Mouse (Mus musculus) bone marrow, adult 2 months (tissue): ENCODE results near the gene Cbfa2t2. TPM values are rescaled to one million over a fixed set of nuclear protein-coding genes. Genes with fewer than 3 reads are reported as not detected.
"Not testable (repeated sequence)": the region's sequence is repeated elsewhere in the genome, so short reads cannot be mapped to it uniquely, and the experiment has no call there.

Experiments used
- H3K27ac ChIP-seq: fragments of 200-500 bp; 2 replicates; pipeline ENCODE4 v1.5.1; 2012; ENCODE audit warnings: low read depth, mild to moderate bottlenecking, control low read depth, inconsistent platforms, low read length; ENCODE audit not compliant: control insufficient read depth, poor library complexity, insufficient read depth
- H3K4me1 ChIP-seq: fragments of 200-500 bp; 2 replicates; pipeline ENCODE4 v1.6.1; 2011; ENCODE audit warnings: low read length; ENCODE audit not compliant: control insufficient read depth, insufficient read depth
- H3K4me3 ChIP-seq: fragments of 200-500 bp; replicated peaks from 2 replicates; pipeline ENCODE3; 2011; ENCODE audit warnings: mild to moderate bottlenecking, low read depth, low read length, control low read depth; ENCODE audit not compliant: control insufficient read depth
- CTCF ChIP-seq: fragments of 200-500 bp; IDR thresholded peaks from 2 replicates; pipeline ENCODE4 v1.5.1; 2011; ENCODE audit warnings: low read length, control low read depth; ENCODE audit not compliant: control insufficient read depth, insufficient read depth
- POLR2A ChIP-seq: fragments of 200-500 bp; IDR thresholded peaks from 2 replicates; pipeline ENCODE4 v1.6.1; 2011; ENCODE audit warnings: low read depth, mild to moderate bottlenecking, control low read depth, low read length, borderline replicate concordance; ENCODE audit not compliant: control insufficient read depth
- WGBS: fragments of 180-500 bp; shearing (Covaris S2); methylation state at CpG from one replicate; pipeline ENCODE4 v1.1.7; 2018; 5-methylcytosine and 5-hydroxymethylcytosine counted together
- polyA plus RNA-seq: library from polyadenylated mRNA; stranded (reverse); fragments of >200 nt; gene quantifications from 2 replicates; pipeline ENCODE4 v1.2.4, GENCODE M21; 2011; ENCODE audit warnings: low replicate concordance; ENCODE audit not compliant: missing spikeins, insufficient read depth, insufficient read length

Cbfa2t2 gene
- polyA plus RNA-seq, 1 experiment = 16.4 TPM

- no peaks in the 10 kb centered on the region for H3K4me1 ChIP-seq
- 81% methylated on average over 1 of the region's 1 CpGs for WGBS
- TF ChIP-seq CTCF (no peak), POLR2A (no peak)
Observed at GRCm38 (mm10) chr2:154474251-154475061, 38.2 kb downstream of the Cbfa2t2 start.

DNA sequence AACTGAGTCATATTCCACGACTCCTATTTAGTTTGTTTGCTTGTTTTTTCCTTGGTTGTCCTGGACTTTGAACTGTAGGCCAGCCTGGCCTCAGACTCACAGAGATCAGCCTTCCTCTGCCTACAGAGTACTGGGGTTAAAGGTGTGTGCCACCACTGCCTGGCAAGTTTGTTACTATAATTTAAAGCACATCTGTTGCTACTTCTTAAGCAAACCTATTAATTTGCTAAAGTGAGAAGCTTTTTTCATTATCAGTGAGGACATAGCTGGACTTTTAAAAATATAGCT is 38.7 kb downstream of the Cbfa2t2 start:
- no peaks in the 10 kb centered on the region for H3K4me1 ChIP-seq
- TF ChIP-seq CTCF (no peak), POLR2A (no peak)
- H3K27ac ChIP-seq = no peak overlapping the region
- no peak overlapping the region for H3K4me3 ChIP-seq
- 83% methylated on average over 1 of the region's 1 CpGs for WGBS

More at GRCm38 (mm10) chr2:154474251-154475061, 38.2 kb downstream of the Cbfa2t2 start:
- Histone ChIP-seq H3K27ac (no peak overlapping the region), H3K4me3 (no peak overlapping the region)

GRCm38 (mm10) chr2:154475861-154476260 is 39.6 kb downstream of the Cbfa2t2 start:
- no peak for TF ChIP-seq CTCF
- TF ChIP-seq POLR2A = no peak; the same call in 1 of the 2 replicates
- 88% methylated on average over 7 of the region's 7 CpGs for WGBS

GRCm38 (mm10) chr2:154477028-154477427 is 40.7 kb downstream of the Cbfa2t2 start:
- Histone ChIP-seq H3K4me3 (no peak overlapping the region), H3K4me1 (no peaks in the 10 kb centered on the region), H3K27ac (no peak overlapping the region)
- TF ChIP-seq POLR2A = no peak
- TF ChIP-seq CTCF = no peak
- 79% methylated on average over 3 of the region's 3 CpGs for WGBS

More at GRCm38 (mm10) chr2:154475861-154476260, 39.6 kb downstream of the Cbfa2t2 start:
- H3K4me3 ChIP-seq = no peak overlapping the region
- no peaks in the 10 kb centered on the region for H3K4me1 ChIP-seq
- H3K27ac ChIP-seq = no peak overlapping the region

GRCm38 (mm10) chr2:154491788-154492187 is 55.5 kb downstream of the Cbfa2t2 start:
- Histone ChIP-seq H3K4me1 (no peaks in the 10 kb centered on the region), H3K4me3 (no peak overlapping the region), H3K27ac (no peak overlapping the region)
- TF ChIP-seq CTCF (no peak), POLR2A (no peak)

DNA sequence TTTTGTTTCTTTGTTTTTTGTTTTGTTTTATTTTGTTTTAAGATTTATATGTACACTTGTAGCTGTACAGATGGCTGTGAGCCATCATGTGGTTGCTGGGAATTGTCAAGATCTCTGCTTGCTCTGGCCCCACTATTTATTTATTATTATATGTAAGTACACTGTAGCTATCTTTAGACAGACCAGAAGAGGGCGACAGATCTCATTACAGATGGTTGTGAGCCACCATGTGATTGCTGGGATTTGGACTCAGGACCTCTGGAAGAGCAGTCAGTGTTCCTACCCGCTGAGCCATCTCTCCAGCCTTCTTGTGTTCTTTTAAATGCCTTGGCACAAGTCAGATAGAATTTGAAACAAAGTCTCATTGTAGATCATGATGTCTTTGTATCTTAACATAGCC is 57.3 kb downstream of the Cbfa2t2 start:
- not testable (repeated sequence) for H3K27ac ChIP-seq, H3K4me1 ChIP-seq, H3K4me3 ChIP-seq
- WGBS = 56% methylated on average over 2 of the region's 2 CpGs

DNA sequence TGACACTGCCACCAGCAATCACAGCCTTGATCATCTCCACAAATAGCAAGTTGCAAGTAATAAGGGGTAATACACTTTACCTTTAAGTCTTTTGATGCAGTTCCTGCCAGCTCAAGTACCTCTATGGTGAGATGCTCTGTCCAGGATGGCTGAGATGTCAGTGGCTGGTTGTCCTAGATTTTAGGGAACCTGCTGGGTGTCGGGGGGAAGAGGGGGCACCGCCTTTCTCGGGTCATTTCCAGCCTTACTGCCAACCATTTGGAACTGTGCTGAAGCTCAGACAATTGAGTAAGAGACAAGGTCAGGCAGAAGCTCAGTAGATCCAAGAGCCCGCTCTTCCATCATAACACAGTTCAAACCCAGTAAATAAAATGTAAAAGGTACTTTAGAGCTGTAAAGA is 58.7 kb downstream of the Cbfa2t2 start:
- TF ChIP-seq POLR2A = no peak
- TF ChIP-seq CTCF = no peak
- WGBS = 77% methylated on average over 4 of the region's 4 CpGs
- no peaks in the 10 kb centered on the region for H3K4me1 ChIP-seq
- H3K4me3 ChIP-seq = no peak overlapping the region
- H3K27ac ChIP-seq = no peak overlapping the region

DNA sequence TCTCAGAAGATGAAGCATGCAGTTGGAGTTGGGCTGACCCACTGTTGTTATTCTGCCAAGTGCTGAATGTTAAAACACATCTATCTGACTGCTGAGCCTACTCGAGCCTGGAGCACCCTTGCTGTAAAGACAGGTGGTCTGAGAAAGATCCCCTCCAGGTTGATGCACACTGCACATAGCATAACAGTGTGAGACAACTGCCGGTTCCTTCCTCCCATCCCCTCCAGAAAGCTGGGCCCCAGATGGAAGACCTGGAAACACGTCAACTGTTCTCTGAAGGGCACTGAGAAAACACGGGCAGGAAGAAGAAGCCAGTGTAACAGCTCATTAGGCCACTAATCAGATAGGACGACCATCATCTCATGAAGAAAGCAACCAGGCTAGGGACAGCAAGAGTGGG is 62.3 kb downstream of the Cbfa2t2 start:
- H3K4me3 ChIP-seq = no peak overlapping the region
- no peak overlapping the region for H3K27ac ChIP-seq
- no peak for TF ChIP-seq CTCF
- TF ChIP-seq POLR2A = no peak
- WGBS = 58% methylated on average over 5 of the region's 5 CpGs
- no peaks in the 10 kb centered on the region for H3K4me1 ChIP-seq

GRCm38 (mm10) chr2:154499717-154500247 is 63.5 kb downstream of the Cbfa2t2 start:
- H3K4me1 ChIP-seq = no peaks in the 10 kb centered on the region
- TF ChIP-seq POLR2A = no peak
- TF ChIP-seq CTCF = no peak
- H3K27ac ChIP-seq = no peak overlapping the region
- H3K4me3 ChIP-seq = no peak overlapping the region
- 79% methylated on average over 2 of the region's 2 CpGs for WGBS
